Mouse (Mus musculus): ENCODE data around the gene Tmem94.

GRCm38 (mm10) chr11:115779038-115779571, 13.9 kb downstream of the Tmem94 start:
- no peak for TF ChIP-seq ZC3H11A (IDR thresholded peaks at IDR 0.05; ENCODE audit: borderline replicate concordance, low read depth, low read length)
- no peak for TF ChIP-seq HCFC1 (IDR thresholded peaks at IDR 0.05; ENCODE audit: borderline replicate concordance, insufficient read depth, low read length)
- TF ChIP-seq MAFK (IDR thresholded peaks at IDR 0.05; ENCODE audit: insufficient read depth, low read depth, low read length), result no peak
- no peak for TF ChIP-seq CHD2 (IDR thresholded peaks at IDR 0.05; ENCODE audit: low read depth, low read length)
- no peak for TF ChIP-seq ZNF384 (IDR thresholded peaks at IDR 0.05; ENCODE audit: low read depth, low read length)
